Mouse (Mus musculus) thymus, adult 2 months (tissue): ENCODE data around the gene Srp68.

ENCODE experiments used
- CTCF ChIP-seq: fragments of 200-500 bp; IDR thresholded peaks from 2 replicates; pipeline ENCODE4 v1.5.1; 2012; ENCODE audit warnings: mild to moderate bottlenecking, control low read depth, low read length, moderate library complexity, borderline replicate concordance; ENCODE audit not compliant: control insufficient read depth, poor library complexity, insufficient read depth; ENCODE audit errors: extremely low read depth
- POLR2A ChIP-seq: fragments of 200-500 bp; IDR thresholded peaks from 2 replicates; pipeline ENCODE4 v1.6.1; 2012; ENCODE audit warnings: mild to moderate bottlenecking, low read length, control low read depth, moderate library complexity; ENCODE audit not compliant: control insufficient read depth, poor library complexity, insufficient read depth; ENCODE audit errors: extremely low read depth

GRCm38 (mm10) chr11:116209257-116209656 lies 64.8 kb downstream of the Srp68 start:
- TF ChIP-seq CTCF (no peak), POLR2A (no peak)
